Mouse (Mus musculus) frontal cortex, adult (tissue): ENCODE results near the gene Hdac7.

ENCODE experiments used
- ATAC-seq: cut with Nextera tagmentation; 2 replicates; pipeline ENCODE4 v1.9.2; 2017; ENCODE audit warnings: mild to moderate bottlenecking, moderate library complexity, mixed read lengths; ENCODE audit not compliant: low TSS enrichment

Hdac7 gene

DNA sequence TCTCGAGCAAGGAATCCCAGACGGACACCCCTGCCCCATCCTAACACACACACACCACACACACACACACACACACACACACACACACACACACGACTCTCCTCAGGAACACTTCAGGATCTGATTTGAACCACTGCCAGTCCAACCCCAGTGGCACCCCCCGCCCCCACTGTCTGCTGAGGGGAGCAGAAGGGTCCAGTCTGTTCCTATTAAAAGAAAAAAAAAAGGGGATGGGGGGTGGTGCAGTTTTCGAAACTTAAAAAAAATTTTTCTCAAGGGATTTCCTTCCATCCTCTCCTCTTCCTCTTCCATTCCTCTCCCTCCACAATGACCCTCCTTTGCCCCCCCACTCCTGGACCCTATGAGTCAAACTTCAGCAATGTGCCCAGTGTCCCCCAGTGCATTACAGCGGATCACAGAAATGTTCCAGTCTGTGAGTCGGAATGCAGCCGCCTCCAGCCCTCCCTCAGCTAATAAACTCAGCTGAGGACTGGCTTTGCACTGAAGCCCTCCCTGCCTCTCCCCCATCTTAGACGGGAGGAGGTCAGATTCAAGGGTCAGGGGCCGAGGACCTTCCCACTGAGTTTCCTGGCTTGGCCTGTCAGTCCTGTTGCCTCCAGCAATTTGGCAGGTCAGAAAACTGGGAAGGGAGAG lies 12.2 kb downstream of the Hdac7 start:
- ATAC-seq: no peak

DNA sequence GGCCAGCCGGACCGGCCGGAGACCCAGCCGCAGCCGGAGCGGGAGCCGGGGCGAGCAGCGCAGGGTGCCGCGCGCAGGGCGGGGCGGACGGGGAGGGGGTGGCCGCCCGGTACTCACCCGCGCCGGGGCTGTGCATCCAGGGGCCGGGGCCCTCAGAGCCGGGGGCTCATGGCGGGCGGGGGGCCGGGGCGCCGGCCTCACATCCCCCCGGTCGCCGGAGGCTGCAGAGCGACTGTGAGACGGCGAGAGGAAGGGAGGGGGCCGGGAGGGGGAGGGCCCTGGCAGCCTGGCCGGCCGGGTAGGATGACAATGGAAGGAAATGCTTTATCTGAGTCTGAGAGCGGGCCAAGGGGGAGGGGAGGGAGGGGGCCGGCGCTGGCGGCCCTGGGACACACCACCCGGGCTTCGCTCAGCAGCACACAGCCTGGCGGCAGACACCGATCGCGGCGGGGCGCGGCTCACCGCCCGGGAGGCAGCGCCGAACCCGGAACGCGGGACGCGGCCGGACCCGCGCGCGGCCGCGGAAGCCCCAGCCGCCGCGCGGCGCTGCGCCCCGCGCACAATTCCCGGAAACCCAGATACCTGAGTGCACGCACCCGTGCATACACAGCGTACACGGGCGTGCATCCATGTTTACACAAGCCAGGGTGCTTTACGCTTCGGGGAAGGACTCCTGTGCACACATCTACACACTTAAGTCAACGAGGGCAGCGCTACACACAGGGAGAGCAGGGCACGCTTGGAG lies 12.9 kb downstream of the Hdac7 start:
- peak; percentile 45 for ATAC-seq

GRCm38 (mm10) chr15:97830788-97831241 lies 13.5 kb downstream of the Hdac7 start:
- ATAC-seq: 0 out of 2 replicates have a peak, but pooled peaks have one; percentile 4

GRCm38 (mm10) chr15:97830253-97830787 lies 14.0 kb downstream of the Hdac7 start:
- ATAC-seq: peak; percentile 20; the same call in 1 of the 2 replicates

DNA sequence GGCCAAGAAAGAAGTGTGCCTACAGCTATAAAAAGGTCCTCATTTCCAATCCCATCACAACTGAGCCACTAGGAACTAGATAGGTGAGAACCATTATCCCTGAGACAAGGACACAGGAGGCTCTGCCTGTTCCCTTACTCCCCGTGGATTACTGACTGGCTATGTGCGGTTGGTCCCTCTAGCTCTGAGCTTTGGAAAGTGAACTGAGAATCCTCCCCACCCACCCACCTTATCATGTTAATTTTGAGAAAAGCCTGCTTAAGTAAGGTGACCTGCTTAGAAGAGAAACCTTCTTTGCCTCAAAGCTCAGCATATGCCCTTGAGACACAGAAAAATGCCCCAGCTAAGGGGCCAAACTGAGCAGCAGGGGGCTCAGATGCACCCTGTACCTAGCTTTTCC lies 14.9 kb downstream of the Hdac7 start:
- ATAC-seq: no peak

DNA sequence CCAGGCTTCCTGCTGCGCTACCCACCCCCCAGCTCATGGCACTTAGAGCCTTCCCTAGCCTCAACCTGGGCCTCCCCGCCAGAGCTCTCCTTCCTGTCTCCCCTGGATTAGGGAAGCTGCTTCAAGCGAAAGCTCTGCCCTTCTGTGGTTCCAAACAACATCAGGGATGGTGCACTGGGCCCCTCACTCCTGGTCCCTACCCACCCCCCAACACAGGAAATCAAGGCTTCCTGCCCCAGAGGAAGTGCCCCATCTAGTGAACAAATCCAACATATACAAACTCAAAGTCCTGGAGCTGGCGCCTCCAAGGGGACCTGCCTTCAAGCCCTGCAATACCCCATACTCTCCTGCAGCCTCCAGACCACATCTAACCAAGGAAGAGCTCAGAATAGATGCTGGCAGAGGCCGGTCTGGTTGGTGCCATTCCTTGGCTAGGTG lies 15.4 kb downstream of the Hdac7 start:
- no peak for ATAC-seq

DNA sequence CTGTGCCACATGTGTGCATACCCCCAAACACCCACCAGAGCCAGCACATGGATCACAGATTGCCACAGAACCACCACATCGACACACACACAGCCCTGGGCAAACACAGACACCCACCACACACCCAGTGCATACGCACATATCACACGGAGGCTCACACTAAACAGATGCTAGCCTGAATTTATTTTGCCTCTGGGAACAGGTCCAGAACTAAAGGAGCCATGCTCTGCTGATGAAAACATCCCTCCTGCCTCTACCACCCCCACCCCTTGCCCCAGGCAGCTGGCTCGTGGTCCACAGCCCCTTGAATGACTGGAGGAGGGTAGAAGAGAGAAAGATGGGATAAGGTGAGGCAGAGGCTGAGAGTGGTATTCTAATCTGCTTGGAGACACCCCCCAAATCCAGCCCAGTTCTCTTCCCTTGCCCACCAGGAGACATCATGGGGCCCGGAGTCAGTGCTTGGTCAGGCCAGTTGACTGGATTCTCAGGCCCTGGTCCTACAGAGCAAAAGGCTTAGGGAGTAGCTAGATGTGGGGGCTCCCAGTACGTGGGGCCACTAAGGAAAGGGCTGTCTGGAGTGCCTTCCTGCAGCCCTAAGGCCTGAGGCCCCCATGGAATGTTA lies 16.0 kb downstream of the Hdac7 start:
- ATAC-seq: peak; percentile 39

GRCm38 (mm10) chr15:97827401-97827800 lies 16.9 kb downstream of the Hdac7 start:
- ATAC-seq: no peak

- no peak for ATAC-seq
Observed at GRCm38 (mm10) chr15:97826588-97827261, 17.6 kb downstream of the Hdac7 start.

DNA sequence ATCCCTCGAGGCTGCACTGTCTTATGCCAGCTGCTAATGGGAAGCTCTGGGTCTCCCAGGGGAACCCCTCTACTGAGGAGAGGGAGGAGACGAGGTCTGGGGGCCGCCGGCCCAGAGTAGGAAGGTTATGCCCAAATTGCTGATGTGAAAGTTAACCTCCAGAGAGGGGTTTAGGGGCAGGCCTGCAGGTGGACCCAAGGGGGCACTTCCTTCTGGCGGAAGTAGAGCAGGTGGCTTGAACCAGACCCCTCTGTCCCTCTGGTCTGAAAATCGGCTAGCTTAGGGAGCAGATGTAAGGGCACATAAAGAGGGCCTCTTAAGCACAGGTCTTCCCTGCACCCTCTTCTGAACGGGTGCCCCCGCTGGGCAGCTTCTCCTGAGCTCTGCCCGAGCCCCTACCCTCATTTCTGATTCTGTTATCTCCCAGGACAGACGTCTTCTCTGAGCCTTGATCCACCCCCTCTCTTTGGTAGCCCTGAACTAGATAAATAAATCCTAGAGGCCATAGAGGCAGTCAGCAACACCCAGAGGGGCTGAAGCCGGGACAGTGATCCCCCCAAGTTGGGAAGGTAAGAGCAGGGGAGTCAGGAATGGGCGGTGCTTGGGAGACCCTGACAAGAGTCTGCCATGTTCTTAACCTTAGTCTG lies 18.2 kb downstream of the Hdac7 start:
- no peak for ATAC-seq

GRCm38 (mm10) chr15:97825071-97825940 lies 19.0 kb downstream of the Hdac7 start:
- ATAC-seq: peak; percentile 65

DNA sequence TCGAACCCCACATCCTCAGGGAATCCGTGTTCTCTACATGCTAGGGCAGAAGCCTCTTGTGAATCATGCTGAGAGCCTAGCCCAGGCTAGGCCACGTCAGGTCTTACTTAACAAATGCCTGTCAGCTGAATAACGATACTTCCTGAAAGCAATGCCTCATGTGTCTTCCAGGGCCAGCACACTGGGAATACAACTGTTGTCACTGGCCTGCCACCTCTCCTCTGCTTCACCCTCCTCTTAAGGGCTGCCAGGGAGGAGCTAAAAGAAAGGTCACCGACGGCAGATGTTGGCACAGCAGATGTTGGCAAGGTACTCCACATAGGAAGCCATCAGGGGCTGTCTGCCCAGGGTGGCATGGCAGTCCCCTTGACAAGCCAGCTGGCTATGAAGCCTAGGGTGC lies 20.3 kb downstream of the Hdac7 start:
- ATAC-seq: no peak

GRCm38 (mm10) chr15:97823479-97823878 lies 20.8 kb downstream of the Hdac7 start:
- no peak for ATAC-seq

GRCm38 (mm10) chr15:97822545-97823228 lies 21.6 kb downstream of the Hdac7 start:
- ATAC-seq: no peak

DNA sequence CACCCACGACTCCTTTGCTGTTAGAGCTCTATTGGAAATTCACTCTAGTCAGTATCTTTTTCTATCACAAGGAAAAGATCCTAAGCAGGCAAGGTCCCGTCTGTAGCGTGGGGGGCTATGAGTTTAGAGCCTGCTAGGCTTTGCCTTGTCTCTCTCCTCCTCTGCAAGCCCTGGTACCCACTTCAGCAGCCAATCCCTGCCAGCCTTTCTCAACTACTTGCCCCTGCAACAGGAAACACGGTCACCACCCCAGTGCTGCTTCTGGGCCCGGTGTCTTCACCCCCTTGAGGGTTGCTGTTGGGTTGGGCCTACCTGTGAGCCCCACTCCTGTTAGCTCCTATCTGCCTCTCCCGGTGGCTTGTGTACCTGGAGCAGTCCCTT lies 22.3 kb downstream of the Hdac7 start:
- no peak for ATAC-seq

DNA sequence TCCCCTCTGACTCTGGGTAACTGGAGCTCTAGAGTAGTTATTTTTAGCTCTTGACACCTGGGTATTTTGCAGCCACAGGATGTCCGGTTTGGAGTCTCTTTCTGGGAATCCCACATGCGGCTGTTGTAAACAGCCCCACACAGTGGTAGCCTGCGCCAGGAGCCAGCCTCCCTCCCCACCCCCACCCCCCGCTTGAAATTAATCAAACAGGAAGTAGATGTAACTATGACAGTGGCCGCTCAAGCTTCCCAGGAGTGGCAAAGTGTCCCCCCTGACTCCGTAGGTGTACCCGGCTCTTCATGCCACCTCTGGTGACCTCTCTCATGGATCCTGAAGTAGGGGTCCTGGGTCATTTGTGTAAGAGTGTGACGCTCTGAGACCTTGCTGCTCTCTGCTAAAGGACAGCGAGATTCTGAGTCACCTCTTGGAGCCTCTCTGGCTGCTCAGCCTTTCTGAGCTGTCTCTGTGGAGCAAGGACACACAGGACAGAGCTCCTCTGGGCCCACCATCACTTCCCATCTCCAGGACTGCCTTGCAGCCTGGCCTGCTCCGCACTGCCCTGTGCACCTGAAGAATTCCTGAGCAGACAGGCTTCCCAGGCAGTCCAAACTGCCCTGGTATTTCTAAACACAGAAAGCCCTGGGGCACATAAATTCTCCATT lies 22.9 kb downstream of the Hdac7 start:
- no peak for ATAC-seq

- no peak for ATAC-seq
Observed at GRCm38 (mm10) chr15:97819937-97820336, 24.4 kb downstream of the Hdac7 start.

GRCm38 (mm10) chr15:97816199-97816994 lies 27.9 kb downstream of the Hdac7 start:
- no peak for ATAC-seq
